Comparison of ENCODE assay signal across 13 mouse cellular contexts in genomic region chr11:69249131-69249530, GRCm38 (mm10). TPM values are rescaled to one million over a fixed set of nuclear protein-coding genes. Genes with fewer than 3 reads are reported as not detected.
DNase-seq lines count a peak whose midpoint lies in the region.
"Had no signal": no experiment of that assay in that cellular context is flagged by ENCODE, and none has a peak within 500 bp of the region (broad histone marks: within the 10 kb centered on the region; RNA-seq: fewer than 3 reads in every experiment).

No protein-coding gene starts in this region.

- DNase-seq in adrenal gland, adult (ENCODE audit: inconsistent age in 2 of 2, low spot score in 1 of 2) = peak; percentile 56 to 75
- DNase-seq in adrenal gland, postnatal 14 days = no peak
- DNase-seq in adrenal gland, postnatal 36 days = peak; percentile 48 to 51
- DNase-seq in adrenal gland, postnatal 25 days = no peak
- DNase-seq in right cerebral cortex, postnatal 10 days (ENCODE audit: low spot score in 2 of 2) = no peak
- DNase-seq: adrenal gland, postnatal 10 days; B cell, adult 2 months; cerebellum, adult 11-12 months; cerebellum, adult 2 months; cerebellum, adult 9-10 months; cerebellum, postnatal 10 days; cerebellum, postnatal 25 days; forebrain, postnatal 0 days had no signal

RNA-seq across cellular contexts. Expression of gene Gucy2e, which starts 12.3 kb away (rescaled TPM):
- not detected in 2 replicates for total RNA-seq in adrenal gland, postnatal 14 days (2021)
- not detected for total RNA-seq in adrenal gland, postnatal 36 days (2021)
- total RNA-seq in adrenal gland, postnatal 25 days (2021) = not detected in 2 replicates
- total RNA-seq: adrenal gland, postnatal 10 days had no signal

RNA-seq across cellular contexts. Expression of gene Alox8, which starts 51.5 kb away (rescaled TPM):
- total RNA-seq in adrenal gland, postnatal 14 days (2021) = 0.19 TPM in 1 of 2 replicates, not detected in the other
- not detected for total RNA-seq in adrenal gland, postnatal 36 days (2021)
- total RNA-seq in adrenal gland, postnatal 25 days (2021) = not detected in 2 replicates
- total RNA-seq: adrenal gland, postnatal 10 days had no signal

Comparison
In these comparisons a context has a peak if more than half of its experiments do, and no peak if none do; other contexts are left out.
1. DNase-seq: peak in adrenal gland, adult (2 of 2) and adrenal gland, postnatal 36 days (2 of 2); none in adrenal gland, postnatal 14 days (single experiment), adrenal gland, postnatal 25 days (single experiment) and right cerebral cortex, postnatal 10 days (0 of 2).